Mouse (Mus musculus) cortical plate, adult 2 months (tissue): ENCODE data around the gene Tstd1.

ENCODE experiments used
- CTCF ChIP-seq: fragments of 200-500 bp; IDR thresholded peaks from 2 replicates; pipeline ENCODE4 v1.5.1; 2011; ENCODE audit warnings: mild to moderate bottlenecking, control low read depth, low read length; ENCODE audit not compliant: insufficient read depth; ENCODE audit errors: extremely low read depth
- POLR2A ChIP-seq: fragments of 200-500 bp; IDR thresholded peaks from 2 replicates; pipeline ENCODE4 v1.6.1; 2011; ENCODE audit warnings: mild to moderate bottlenecking, low read length, control low read depth; ENCODE audit not compliant: insufficient read depth; ENCODE audit errors: extremely low read depth

- TF ChIP-seq POLR2A (no peak), CTCF (0 out of 2 replicates have a peak, but pooled peaks have one; percentile 4)
Measured at GRCm38 (mm10) chr1:171387099-171387498, 31.6 kb upstream of the Tstd1 start.
